Mouse (Mus musculus) liver, adult 2 months (tissue): ENCODE data around the gene Ifitm6. TPM values are rescaled to one million over a fixed set of nuclear protein-coding genes. Genes with fewer than 3 reads are reported as not detected.
"Not testable (repeated sequence)": the region's sequence is repeated elsewhere in the genome, so short reads cannot be mapped to it uniquely, and the experiment has no call there.

ENCODE experiments used
- DNase-seq: peaks from one replicate; pipeline ENCODE4 v3.0.0-alpha.2; 2011; ENCODE audit warnings: low read depth, low spot score; ENCODE audit errors: extremely low read depth
- H3K27ac ChIP-seq: fragments of 200-500 bp; replicated peaks from 2 replicates; pipeline ENCODE4 v1.5.1; 2012; ENCODE audit warnings: low read depth, mild to moderate bottlenecking, control low read depth, inconsistent platforms, low read length; ENCODE audit not compliant: insufficient read depth
- H3K27me3 ChIP-seq: fragments of 200-500 bp; 2 replicates; pipeline ENCODE4 v1.6.1; 2012; ENCODE audit warnings: mild to moderate bottlenecking, moderate library complexity, low read length, inconsistent platforms; ENCODE audit not compliant: control insufficient read depth, insufficient read depth
- H3K36me3 ChIP-seq: fragments of 200-500 bp; 2 replicates; pipeline ENCODE4 v1.6.1; 2012; ENCODE audit warnings: low read length, inconsistent platforms; ENCODE audit not compliant: control insufficient read depth, insufficient read depth
- H3K4me1 ChIP-seq: fragments of 200-500 bp; 2 replicates; pipeline ENCODE4 v1.6.1; 2011; ENCODE audit warnings: low read length; ENCODE audit not compliant: control insufficient read depth, insufficient read depth
- H3K4me3 ChIP-seq: fragments of 200-500 bp; 2 replicates; pipeline ENCODE4 v1.5.1; 2011; ENCODE audit warnings: low read depth, mild to moderate bottlenecking, control low read depth, low read length, moderate library complexity; ENCODE audit not compliant: insufficient read depth
- H3K79me2 ChIP-seq: fragments of 200-500 bp; 2 replicates; pipeline ENCODE4 v1.6.1; 2012; ENCODE audit warnings: inconsistent platforms, mild to moderate bottlenecking, low read length, moderate library complexity; ENCODE audit not compliant: control insufficient read depth, insufficient read depth
- H3K9ac ChIP-seq: fragments of 200-500 bp; 2 replicates; pipeline ENCODE4 v1.6.1; 2012; ENCODE audit warnings: low read depth, mild to moderate bottlenecking, control low read depth, inconsistent platforms, low read length
- CTCF ChIP-seq: fragments of 200-500 bp; IDR thresholded peaks from 2 replicates; pipeline ENCODE4 v1.5.1; 2011; ENCODE audit warnings: low read depth, low read length, control low read depth
- POLR2A ChIP-seq: fragments of 200-500 bp; IDR thresholded peaks from 2 replicates; pipeline ENCODE4 v1.6.1; 2011; ENCODE audit warnings: low read length, control low read depth; ENCODE audit not compliant: insufficient read depth; ENCODE audit errors: extremely low read depth
- WGBS: fragments of 180-500 bp; shearing (Covaris S2); methylation state at CpG from one replicate; pipeline ENCODE4 v1.1.7; 2018; 5-methylcytosine and 5-hydroxymethylcytosine counted together
- polyA plus RNA-seq: library from polyadenylated mRNA; depleted of rRNA; stranded (reverse); fragments of >200 nt; gene quantifications from 2 replicates; pipeline ENCODE4 v1.2.3, GENCODE M21; 2012
- total RNA-seq: library from RNA; depleted of rRNA; stranded (reverse); fragments of >200 nt; gene quantifications from 2 replicates; pipeline ENCODE4 v1.2.3, GENCODE M21; 2014

Ifitm6 gene
- total and polyA plus RNA-seq, 2 experiments, result 0.83 to 1.7 TPM

DNA sequence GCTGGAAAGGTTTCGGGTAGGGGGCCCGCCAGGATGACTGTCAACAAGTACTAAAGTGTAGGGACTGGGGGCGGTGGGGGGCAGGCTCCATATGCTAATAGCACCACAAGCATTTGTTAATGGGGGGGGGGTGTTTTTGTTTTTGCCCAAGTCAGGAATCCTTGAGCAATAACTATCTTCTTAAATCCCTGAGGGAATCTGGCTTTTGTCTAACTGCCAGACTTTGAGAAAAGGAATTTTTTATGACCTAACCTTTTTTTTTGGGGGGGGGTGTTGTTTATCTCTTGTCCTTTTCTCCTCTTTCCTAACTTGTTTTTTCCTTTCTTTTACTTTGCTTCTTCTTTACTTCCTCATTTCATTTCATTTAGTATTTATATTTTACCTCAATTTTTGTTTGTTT, 42.3 kb downstream of the Ifitm6 start:
- H3K9ac ChIP-seq, result no peak overlapping the region
- H3K4me1 ChIP-seq, result no peaks in the 10 kb centered on the region
- no peak overlapping the region for H3K27ac ChIP-seq
- H3K4me3 ChIP-seq, result no peak overlapping the region
- no peaks in the 10 kb centered on the region for H3K36me3 ChIP-seq
- no peaks in the 10 kb centered on the region; the same call in 1 of the 2 replicates for H3K27me3 ChIP-seq
- no peak for DNase-seq
- H3K79me2 ChIP-seq, result no peaks in the 10 kb centered on the region
- TF ChIP-seq CTCF (no peak), POLR2A (no peak)
- WGBS, result 86% methylated on average over 3 of the region's 3 CpGs

DNA sequence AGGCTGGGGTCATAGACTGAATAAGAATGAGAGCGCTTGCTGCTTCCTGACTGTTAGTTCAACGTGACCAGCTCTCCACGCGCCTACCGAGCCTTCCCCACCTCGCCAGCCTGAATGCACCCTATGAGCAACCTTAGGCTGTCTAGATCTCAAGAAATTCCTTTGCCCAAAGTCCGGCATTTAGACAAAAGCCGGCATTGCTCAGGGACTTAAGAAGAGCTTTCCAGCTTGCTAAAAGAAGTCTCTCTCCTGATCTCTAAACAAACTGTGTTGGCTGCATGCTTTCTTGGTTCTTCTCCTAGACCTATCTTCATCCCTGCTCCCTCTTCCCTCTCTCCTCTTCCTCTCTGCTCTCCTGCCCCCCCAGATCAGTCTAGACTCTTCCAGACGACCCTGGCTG, 42.8 kb downstream of the Ifitm6 start:
- WGBS, result 67% methylated on average over 9 of the region's 9 CpGs
- no peaks in the 10 kb centered on the region for H3K4me1 ChIP-seq
- TF ChIP-seq CTCF (no peak), POLR2A (no peak)

DNA sequence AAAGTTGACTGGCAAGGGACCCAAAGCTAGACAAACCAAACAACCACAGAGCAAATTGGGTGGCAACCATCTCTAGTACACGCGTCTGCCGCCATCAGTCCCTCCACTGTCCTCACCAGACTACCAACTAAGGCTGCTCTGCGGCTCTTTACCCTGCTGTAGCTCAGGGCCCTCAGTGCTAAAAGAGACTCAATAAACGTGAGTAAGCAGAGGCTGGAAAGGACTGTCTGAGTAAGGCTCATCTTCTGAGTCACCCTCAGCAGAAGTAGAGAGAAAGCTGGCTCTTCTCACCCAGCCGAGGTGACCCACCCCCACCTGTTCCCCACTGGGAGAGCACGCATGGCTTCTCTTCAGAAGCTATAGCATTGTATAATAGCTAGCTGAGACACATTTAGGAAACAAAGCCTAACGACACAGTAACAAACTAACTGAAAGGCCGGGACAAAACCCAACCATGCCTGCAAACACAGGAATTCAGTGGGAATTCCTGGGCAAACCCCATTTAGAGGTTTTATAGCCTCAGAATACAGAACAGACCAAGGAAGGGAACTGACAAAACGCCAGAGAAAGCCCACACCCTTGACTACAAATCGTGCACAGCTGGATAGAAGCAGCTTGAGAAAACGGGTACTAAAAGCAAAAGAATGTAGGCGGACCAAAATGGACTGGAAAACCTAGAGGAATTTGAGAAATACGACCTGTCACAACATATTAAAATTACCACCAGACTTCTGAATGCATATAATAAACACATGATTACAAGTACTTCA, 44.1 kb downstream of the Ifitm6 start:
- WGBS, result 68% methylated on average over 14 of the region's 14 CpGs
- Histone ChIP-seq H3K4me3 (no peak overlapping the region), H3K36me3 (no peaks in the 10 kb centered on the region), H3K79me2 (no peaks in the 10 kb centered on the region), H3K27ac (no peak overlapping the region), H3K4me1 (no peaks in the 10 kb centered on the region), H3K9ac (no peak overlapping the region), H3K27me3 (no peaks in the 10 kb centered on the region)
- TF ChIP-seq CTCF, result no peak
- no peak for TF ChIP-seq POLR2A
- DNase-seq, result no peak

More for the DNA sequence above, 42.8 kb downstream of the Ifitm6 start:
- Histone ChIP-seq H3K79me2 (no peaks in the 10 kb centered on the region), H3K4me3 (no peak overlapping the region), H3K27ac (no peak overlapping the region), H3K9ac (no peak overlapping the region), H3K27me3 (no peaks in the 10 kb centered on the region; the same call in 1 of the 2 replicates), H3K36me3 (no peaks in the 10 kb centered on the region)
- no peak for DNase-seq

DNA sequence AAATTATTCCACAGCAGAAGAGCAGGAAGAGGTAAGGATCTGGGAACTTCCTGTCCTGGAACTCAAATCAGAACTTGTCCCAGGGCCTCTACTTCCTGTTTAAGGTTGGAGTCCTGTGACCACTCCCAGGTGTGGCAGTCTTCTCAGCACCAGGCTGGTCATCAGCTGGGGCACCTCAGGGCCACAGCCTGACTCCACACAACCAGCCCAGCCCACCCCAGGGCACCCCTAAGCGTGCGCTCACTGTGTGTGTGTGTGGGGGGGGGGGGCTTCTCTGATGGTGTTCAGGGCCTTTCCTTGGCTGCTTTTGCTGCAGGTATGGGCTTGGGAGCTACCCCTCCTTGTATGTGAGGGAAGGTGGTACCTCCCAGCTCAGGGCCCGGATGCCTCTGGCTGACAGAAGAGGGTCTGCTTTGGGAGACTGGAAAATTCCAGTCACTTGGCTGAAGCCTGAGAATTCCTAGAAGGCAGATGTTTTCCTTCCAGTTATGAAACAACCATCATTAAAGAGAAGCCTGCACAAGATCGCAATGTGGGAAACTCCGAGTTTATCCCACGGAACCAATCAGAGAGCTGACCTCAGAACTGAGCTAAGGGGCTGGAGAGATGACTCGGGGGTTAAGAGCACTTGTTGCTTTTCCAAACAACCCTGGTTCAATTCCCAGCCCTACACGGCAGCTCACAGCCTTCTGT, 46.1 kb downstream of the Ifitm6 start:
- peak; percentile 46 for DNase-seq
- 87% methylated on average over 8 of the region's 8 CpGs for WGBS
- Histone ChIP-seq H3K36me3 (no peaks in the 10 kb centered on the region), H3K79me2 (no peaks in the 10 kb centered on the region), H3K27ac (peak overlapping the region; percentile 42; the same call in 1 of the 2 replicates), H3K27me3 (no peaks in the 10 kb centered on the region), H3K9ac (no peak overlapping the region), H3K4me1 (no peaks in the 10 kb centered on the region), H3K4me3 (no peak overlapping the region)
- TF ChIP-seq POLR2A (no peak), CTCF (no peak)

DNA sequence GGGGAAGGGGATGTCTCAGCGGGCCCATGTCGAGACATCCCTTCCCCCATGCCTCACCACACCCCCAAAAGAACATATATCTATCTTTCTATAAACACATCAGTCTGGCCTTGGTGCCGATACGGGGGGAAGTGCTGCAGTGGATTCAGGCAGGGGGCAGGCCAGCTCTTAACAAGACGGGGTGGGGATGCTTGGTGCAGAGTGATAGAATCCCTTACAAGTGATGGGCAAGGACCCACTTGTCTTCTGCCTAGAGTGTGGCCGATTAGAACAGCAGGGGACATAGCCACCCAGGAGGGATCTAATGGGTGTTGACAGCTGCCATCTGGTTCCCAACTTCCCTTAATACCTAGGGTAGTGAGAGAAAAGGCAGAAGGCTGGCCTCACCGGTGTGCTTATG, 46.8 kb downstream of the Ifitm6 start:
- no peaks in the 10 kb centered on the region for H3K36me3 ChIP-seq
- H3K27ac ChIP-seq, result peak overlapping the region; percentile 58
- TF ChIP-seq POLR2A (no peak), CTCF (no peak)
- H3K79me2 ChIP-seq, result no peaks in the 10 kb centered on the region
- H3K4me1 ChIP-seq, result no peaks in the 10 kb centered on the region
- 76% methylated on average over 7 of the region's 7 CpGs for WGBS
- H3K27me3 ChIP-seq, result no peaks in the 10 kb centered on the region
- peak overlapping the region; percentile 30 for H3K9ac ChIP-seq
- H3K4me3 ChIP-seq, result no peak overlapping the region
- no peak for DNase-seq

DNA sequence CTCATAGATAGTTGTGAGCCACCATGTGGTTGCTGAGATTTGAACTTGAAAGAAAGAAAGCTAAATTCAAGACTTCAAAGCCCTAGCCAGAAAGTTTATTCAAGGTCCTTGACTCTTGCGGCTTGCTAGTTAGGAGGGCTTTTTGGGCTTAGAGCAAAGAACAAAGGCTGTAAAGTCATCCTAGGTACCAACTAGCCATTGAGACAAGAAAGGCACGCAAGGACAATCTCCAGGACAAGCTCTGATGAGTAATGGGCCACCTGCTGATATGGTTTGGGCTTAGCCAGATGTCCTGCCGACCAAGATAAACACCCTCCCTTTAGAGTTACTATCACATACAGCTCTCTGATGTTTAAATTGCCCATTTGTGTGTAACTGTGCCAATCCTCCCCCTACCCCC, 49.0 kb downstream of the Ifitm6 start:
- not testable (repeated sequence) for H3K27ac ChIP-seq, H3K4me1 ChIP-seq, H3K27me3 ChIP-seq, H3K79me2 ChIP-seq, H3K9ac ChIP-seq, DNase-seq, H3K36me3 ChIP-seq
- peak overlapping the region; percentile 48; the same call in 1 of the 2 replicates for H3K4me3 ChIP-seq
- 62% methylated on average over 3 of the region's 3 CpGs for WGBS
